Mouse (Mus musculus) spleen, adult 2 months (tissue): ENCODE data around the gene Fancf. TPM values are rescaled to one million over a fixed set of nuclear protein-coding genes. Genes with fewer than 3 reads are reported as not detected.

Source experiments
- DNase-seq, 2 experiments: peaks; one replicate each; pipeline versions ENCODE4 v3.0.0 to v3.0.0-alpha.2; 2012 to 2021; ENCODE audit warnings: low spot score in 2 of 2, low read depth in 1 of 2
- H3K27ac ChIP-seq: fragments of 200-500 bp; 2 replicates; pipeline ENCODE4 v1.5.1; 2012; ENCODE audit warnings: low read length, inconsistent platforms; ENCODE audit not compliant: insufficient read depth
- H3K27me3 ChIP-seq: fragments of 200-500 bp; 2 replicates; pipeline ENCODE4 v1.6.1; 2012; ENCODE audit warnings: mild to moderate bottlenecking, moderate library complexity, low read length, inconsistent platforms; ENCODE audit not compliant: control insufficient read depth, insufficient read depth
- H3K36me3 ChIP-seq: fragments of 200-500 bp; 2 replicates; pipeline ENCODE4 v1.6.1; 2012; ENCODE audit warnings: mild to moderate bottlenecking, low read length, inconsistent platforms; ENCODE audit not compliant: control insufficient read depth, insufficient read depth
- H3K4me1 ChIP-seq: fragments of 200-500 bp; 2 replicates; pipeline ENCODE4 v1.6.1; 2011; ENCODE audit warnings: inconsistent platforms; ENCODE audit not compliant: control insufficient read depth, insufficient read depth, insufficient read length
- H3K4me3 ChIP-seq: fragments of 200-500 bp; 2 replicates; pipeline ENCODE4 v1.5.1; 2011; ENCODE audit warnings: mild to moderate bottlenecking, inconsistent platforms; ENCODE audit not compliant: insufficient read depth, insufficient read length; ENCODE audit errors: extremely low read depth
- CTCF ChIP-seq: fragments of 200-500 bp; IDR thresholded peaks from 2 replicates; pipeline ENCODE4 v1.5.1; 2011; ENCODE audit warnings: mild to moderate bottlenecking, inconsistent platforms; ENCODE audit not compliant: insufficient read depth, insufficient read length, insufficient replicate concordance; ENCODE audit errors: extremely low read depth
- POLR2A ChIP-seq: fragments of 200-500 bp; IDR thresholded peaks from 2 replicates; pipeline ENCODE4 v1.6.1; 2011; ENCODE audit warnings: low read depth, low read length, inconsistent platforms
- WGBS: fragments of 180-500 bp; shearing (Covaris S2); methylation state at CpG from one replicate; pipeline ENCODE4 v1.1.7; 2018; 5-methylcytosine and 5-hydroxymethylcytosine counted together
- polyA plus RNA-seq: library from polyadenylated mRNA; depleted of rRNA; stranded (reverse); fragments of >200 nt; gene quantifications from 2 replicates; pipeline ENCODE4 v1.2.3, GENCODE M21; 2012

The Fancf gene
- polyA plus RNA-seq, 1 experiment: 6.3 TPM

GRCm38 (mm10) chr7:51887678-51888567, 25.9 kb upstream of the Fancf start:
- Histone ChIP-seq H3K4me3 (no peak overlapping the region), H3K4me1 (no peaks in the 10 kb centered on the region), H3K27ac (no peak overlapping the region), H3K36me3 (no peaks in the 10 kb centered on the region), H3K27me3 (no peaks in the 10 kb centered on the region)
- 90% methylated on average over 11 of the region's 11 CpGs for WGBS
- TF ChIP-seq POLR2A: no peak
- no peak for TF ChIP-seq CTCF
- DNase-seq: no peak

GRCm38 (mm10) chr7:51885345-51885744, 23.3 kb upstream of the Fancf start:
- DNase-seq: no peak
- Histone ChIP-seq H3K36me3 (no peaks in the 10 kb centered on the region), H3K4me1 (no peaks in the 10 kb centered on the region), H3K27me3 (no peaks in the 10 kb centered on the region), H3K27ac (no peak overlapping the region), H3K4me3 (no peak overlapping the region)
- TF ChIP-seq CTCF (no peak), POLR2A (no peak)
- 83% methylated on average over 3 of the region's 3 CpGs for WGBS

- TF ChIP-seq CTCF: no peak
- TF ChIP-seq POLR2A: no peak
- H3K27me3 ChIP-seq: no peaks in the 10 kb centered on the region
- 59% methylated on average over 4 of the region's 4 CpGs for WGBS
- H3K36me3 ChIP-seq: no peaks in the 10 kb centered on the region
- H3K4me1 ChIP-seq: no peaks in the 10 kb centered on the region; the same call in none of the 2 replicates
- H3K4me3 ChIP-seq: no peak overlapping the region
- DNase-seq: no peak
- H3K27ac ChIP-seq: no peak overlapping the region
Observed at GRCm38 (mm10) chr7:51880121-51880520, 18.1 kb upstream of the Fancf start.

- Histone ChIP-seq H3K27me3 (no peaks in the 10 kb centered on the region), H3K27ac (no peak overlapping the region), H3K4me1 (no peaks in the 10 kb centered on the region; the same call in none of the 2 replicates), H3K4me3 (peak overlapping the region; percentile 16; the same call in 1 of the 2 replicates), H3K36me3 (no peaks in the 10 kb centered on the region)
- peak; percentile 18 for DNase-seq
- TF ChIP-seq CTCF (no peak), POLR2A (no peak)
- 1% methylated on average over 17 of the region's 17 CpGs for WGBS
Observed at GRCm38 (mm10) chr7:51879136-51879723, 17.2 kb upstream of the Fancf start.

- H3K4me3 ChIP-seq: peak overlapping the region; percentile 16; the same call in 1 of the 2 replicates
- WGBS: 8% methylated on average over 8 of the region's 8 CpGs
- no peaks in the 10 kb centered on the region for H3K36me3 ChIP-seq
- no peaks in the 10 kb centered on the region for H3K27me3 ChIP-seq
- H3K27ac ChIP-seq: no peak overlapping the region
- no peaks in the 10 kb centered on the region; the same call in none of the 2 replicates for H3K4me1 ChIP-seq
- TF ChIP-seq POLR2A (no peak), CTCF (no peak)
- DNase-seq: no peak
Observed at GRCm38 (mm10) chr7:51878730-51879129, 16.7 kb upstream of the Fancf start.

GRCm38 (mm10) chr7:51876316-51876715, 14.2 kb upstream of the Fancf start:
- no peak for DNase-seq
- no peaks in the 10 kb centered on the region; the same call in none of the 2 replicates for H3K4me1 ChIP-seq
- no peak overlapping the region for H3K27ac ChIP-seq
- H3K27me3 ChIP-seq: no peaks in the 10 kb centered on the region
- no peak for TF ChIP-seq CTCF
- no peak for TF ChIP-seq POLR2A
- H3K36me3 ChIP-seq: no peaks in the 10 kb centered on the region
- H3K4me3 ChIP-seq: no peak overlapping the region

- Histone ChIP-seq H3K4me1 (no peaks in the 10 kb centered on the region), H3K27ac (no peak overlapping the region), H3K4me3 (no peak overlapping the region), H3K27me3 (no peaks in the 10 kb centered on the region), H3K36me3 (no peaks in the 10 kb centered on the region)
- DNase-seq: no peak
- TF ChIP-seq CTCF (no peak), POLR2A (no peak)
Observed at GRCm38 (mm10) chr7:51872597-51872996, 10.5 kb upstream of the Fancf start.
